Mouse (Mus musculus): Measurements from ENCODE around the gene Ahrr.

- no peak for TF ChIP-seq MAFK (IDR thresholded peaks at IDR 0.05; ENCODE audit: insufficient read depth, low read depth, low read length)
- TF ChIP-seq HCFC1 (IDR thresholded peaks at IDR 0.05; ENCODE audit: borderline replicate concordance, insufficient read depth, low read length): no peak
- no peak for TF ChIP-seq ZNF384 (IDR thresholded peaks at IDR 0.05; ENCODE audit: low read depth, low read length)
- no peak for TF ChIP-seq ZC3H11A (IDR thresholded peaks at IDR 0.05; ENCODE audit: borderline replicate concordance, low read depth, low read length)
Measured at GRCm38 (mm10) chr13:74196451-74196850, 95.7 kb downstream of the Ahrr start.

Measured in ES-E14 (cell line).